Mouse (Mus musculus): ENCODE measurements around the gene Polr2f. TPM values are rescaled to one million over a fixed set of nuclear protein-coding genes. Genes with fewer than 3 reads are reported as not detected.

Polr2f gene
- total and polyA plus RNA-seq, 3 experiments: 423 to 510 TPM; not detected in 1

GRCm38 (mm10) chr15:79199390-79199976, 58.7 kb downstream of the Polr2f start:
- Histone ChIP-seq H3K27me3 (ENCODE audit: control insufficient read depth in 1 of 2, insufficient read depth in 2 of 2, low read length in 2 of 2) (no peaks in the 10 kb centered on the region), H3K36me3 (ENCODE audit: control insufficient read depth in 1 of 2, insufficient read depth in 2 of 2, low read length in 2 of 2) (peaks cover 0 to 2% of the 10 kb centered on the region in 2 experiments; a peak in 2 of 4 replicates)

More at GRCm38 (mm10) chr15:79199390-79199976, 58.7 kb downstream of the Polr2f start:
- TF ChIP-seq POLR2A (IDR thresholded peaks at IDR 0.05; ENCODE audit: control insufficient read depth in 1 of 2, insufficient read depth in 1 of 2, low read depth in 1 of 2, low read length in 2 of 2, poor library complexity in 1 of 2) (peak in 1 of 2 experiments; percentile 57; a peak in 1 of 4 replicates), NRF1 (IDR thresholded peaks at IDR 0.05; ENCODE audit: insufficient read depth, low read depth, low read length, poor library complexity, severe bottlenecking) (peak; percentile 73), RAD21 (IDR thresholded peaks at IDR 0.05; ENCODE audit: low read depth, low read length) (no peak), HCFC1 (IDR thresholded peaks at IDR 0.05; ENCODE audit: low read depth, low read length) (0 out of 2 replicates have a peak, but pooled peaks have one; percentile 17), ETS1 (IDR thresholded peaks at IDR 0.05; ENCODE audit: low read depth, low read length) (no peak), TCF12 (IDR thresholded peaks at IDR 0.05; ENCODE audit: low read depth, low read length) (no peak), GATA1 (IDR thresholded peaks at IDR 0.05; ENCODE audit: low read depth, low read length) (no peak), ZMIZ1 (IDR thresholded peaks at IDR 0.05; ENCODE audit: low read depth, low read length) (no peak)
- Histone ChIP-seq H3K9ac (ENCODE audit: control insufficient read depth, low read depth, low read length, poor library complexity, severe bottlenecking) (peak overlapping the region; percentile 66), H3K4me3 (ENCODE audit: control insufficient read depth in 1 of 2, insufficient read depth in 1 of 2, low read depth in 2 of 2, low read length in 2 of 2) (peak overlapping the region; percentile 64 to 78), H3K9me3 (replicated peaks; ENCODE audit: insufficient read depth, low read length) (no peaks in the 10 kb centered on the region), H3K79me2 (ENCODE audit: control insufficient read depth, insufficient read depth, low read length, poor library complexity) (no peaks in the 10 kb centered on the region), H3K4me1 (ENCODE audit: control insufficient read depth in 1 of 2, insufficient read depth in 2 of 2, low read length in 2 of 2) (peaks cover under 1 to 4% of the 10 kb centered on the region in 2 experiments; a peak in 3 of 4 replicates), H3K27ac (ENCODE audit: control insufficient read depth, low read depth, low read length) (peak overlapping the region; percentile 8; the same call in 1 of the 2 replicates)
- DNase-seq (ENCODE audit: low read depth, low spot score): peak; percentile 84

Other genes with a start within 250 kb of the Polr2f start
- 0.27 TPM in 1 of 2 replicates, not detected in the other for gene Gm49510, start 241.3 kb upstream of the Polr2f start, total RNA-seq (2012; rRNA removed)
- gene Gm49510, start 241.3 kb upstream of the Polr2f start, polyA plus RNA-seq (2012; ENCODE audit: insufficient read depth in 1 of 2, insufficient read length in 2 of 2, low read depth in 1 of 2, low replicate concordance in 2 of 2, missing spikeins in 1 of 2): under 1 TPM in 1 of 2 experiments, not detected in 1; 0.17 TPM
- gene Sh3bp1, start 241.2 kb upstream of the Polr2f start, total RNA-seq (2012; rRNA removed): 17.1 and 21.0 TPM in 2 replicates
- gene Sh3bp1, start 241.2 kb upstream of the Polr2f start, polyA plus RNA-seq (2012; ENCODE audit: insufficient read depth in 1 of 2, insufficient read length in 2 of 2, low read depth in 1 of 2, low replicate concordance in 2 of 2, missing spikeins in 1 of 2): 10 to 100 TPM in 1 of 2 experiments, not detected in 1; 80.2 TPM
- 16.7 and 21.5 TPM in 2 replicates for gene Pdxp, start 227.1 kb upstream of the Polr2f start, total RNA-seq (2012; rRNA removed)
- gene Pdxp, start 227.1 kb upstream of the Polr2f start, polyA plus RNA-seq (2012; ENCODE audit: insufficient read depth in 1 of 2, insufficient read length in 2 of 2, low read depth in 1 of 2, low replicate concordance in 2 of 2, missing spikeins in 1 of 2): 10 to 100 TPM in 1 of 2 experiments, not detected in 1; 25.4 TPM
- 974 and 1,054 TPM in 2 replicates for gene Lgals1, start 214.3 kb upstream of the Polr2f start, total RNA-seq (2012; rRNA removed)
- 1,000 to 10,000 TPM in 1 of 2 experiments, 100 to 1,000 TPM in 1; 646 to 1,010 TPM for gene Lgals1, start 214.3 kb upstream of the Polr2f start, polyA plus RNA-seq (2012; ENCODE audit: insufficient read depth in 1 of 2, insufficient read length in 2 of 2, low read depth in 1 of 2, low replicate concordance in 2 of 2, missing spikeins in 1 of 2)
- gene Nol12, start 206.1 kb upstream of the Polr2f start, total RNA-seq (2012; rRNA removed): 39.0 and 40.8 TPM in 2 replicates
- gene Nol12, start 206.1 kb upstream of the Polr2f start, polyA plus RNA-seq (2012; ENCODE audit: insufficient read depth in 1 of 2, insufficient read length in 2 of 2, low read depth in 1 of 2, low replicate concordance in 2 of 2, missing spikeins in 1 of 2): 100 to 1,000 TPM in 1 of 2 experiments, not detected in 1; 127 TPM
- 18.4 and 21.3 TPM in 2 replicates for gene Triobp, start 193.3 kb upstream of the Polr2f start, total RNA-seq (2012; rRNA removed)
- 10 to 100 TPM in 1 of 2 experiments, not detected in 1; 31.3 TPM for gene Triobp, start 193.3 kb upstream of the Polr2f start, polyA plus RNA-seq (2012; ENCODE audit: insufficient read depth in 1 of 2, insufficient read length in 2 of 2, low read depth in 1 of 2, low replicate concordance in 2 of 2, missing spikeins in 1 of 2)
- gene H1f0, start 112.6 kb upstream of the Polr2f start, total RNA-seq (2012; rRNA removed): 28.2 and 33.5 TPM in 2 replicates
- 100 to 1,000 TPM in 1 of 2 experiments, 10 to 100 TPM in 1; 46.8 to 213 TPM for gene H1f0, start 112.6 kb upstream of the Polr2f start, polyA plus RNA-seq (2012; ENCODE audit: insufficient read depth in 1 of 2, insufficient read length in 2 of 2, low read depth in 1 of 2, low replicate concordance in 2 of 2, missing spikeins in 1 of 2)
- 2.5 and 2.6 TPM in 2 replicates for gene Galr3, start 99.1 kb upstream of the Polr2f start, total RNA-seq (2012; rRNA removed)
- 1 to 10 TPM in 1 of 2 experiments, not detected in 1; 4.5 TPM for gene Galr3, start 99.1 kb upstream of the Polr2f start, polyA plus RNA-seq (2012; ENCODE audit: insufficient read depth in 1 of 2, insufficient read length in 2 of 2, low read depth in 1 of 2, low replicate concordance in 2 of 2, missing spikeins in 1 of 2)
- 42.3 and 43.4 TPM in 2 replicates for gene Ankrd54, start 78.1 kb upstream of the Polr2f start, total RNA-seq (2012; rRNA removed)
- gene Ankrd54, start 78.1 kb upstream of the Polr2f start, polyA plus RNA-seq (2012; ENCODE audit: insufficient read depth in 1 of 2, insufficient read length in 2 of 2, low read depth in 1 of 2, low replicate concordance in 2 of 2, missing spikeins in 1 of 2): 10 to 100 TPM in 1 of 2 experiments, not detected in 1; 62.2 TPM
- gene Eif3l, start 65.8 kb upstream of the Polr2f start, total RNA-seq (2012; rRNA removed): 394 and 395 TPM in 2 replicates
- gene Eif3l, start 65.8 kb upstream of the Polr2f start, polyA plus RNA-seq (2012; ENCODE audit: insufficient read depth in 1 of 2, insufficient read length in 2 of 2, low read depth in 1 of 2, low replicate concordance in 2 of 2, missing spikeins in 1 of 2): 100 to 1,000 TPM; 301 to 442 TPM
- gene Micall1, start 32.1 kb upstream of the Polr2f start, total RNA-seq (2012; rRNA removed): 4.1 and 4.8 TPM in 2 replicates
- gene Micall1, start 32.1 kb upstream of the Polr2f start, polyA plus RNA-seq (2012; ENCODE audit: insufficient read depth in 1 of 2, insufficient read length in 2 of 2, low read depth in 1 of 2, low replicate concordance in 2 of 2, missing spikeins in 1 of 2): 10 to 100 TPM in 1 of 2 experiments, not detected in 1; 13.5 TPM
- gene 1700088E04Rik, start 244 bp downstream of the Polr2f start, total RNA-seq (2012; rRNA removed): 4.0 and 4.9 TPM in 2 replicates
- 1 to 10 TPM in 1 of 2 experiments, not detected in 1; 9.3 TPM for gene 1700088E04Rik, start 244 bp downstream of the Polr2f start, polyA plus RNA-seq (2012; ENCODE audit: insufficient read depth in 1 of 2, insufficient read length in 2 of 2, low read depth in 1 of 2, low replicate concordance in 2 of 2, missing spikeins in 1 of 2)
- not detected in 2 replicates for gene Sox10, start 24.2 kb downstream of the Polr2f start, total RNA-seq (2012; rRNA removed)
- not detected for gene Sox10, start 24.2 kb downstream of the Polr2f start, polyA plus RNA-seq (2012; ENCODE audit: insufficient read depth in 1 of 2, insufficient read length in 2 of 2, low read depth in 1 of 2, low replicate concordance in 2 of 2, missing spikeins in 1 of 2)
- 17.6 and 20.8 TPM in 2 replicates for gene Pick1, start 88.2 kb downstream of the Polr2f start, total RNA-seq (2012; rRNA removed)
- gene Pick1, start 88.2 kb downstream of the Polr2f start, polyA plus RNA-seq (2012; ENCODE audit: insufficient read depth in 1 of 2, insufficient read length in 2 of 2, low read depth in 1 of 2, low replicate concordance in 2 of 2, missing spikeins in 1 of 2): 10 to 100 TPM in 1 of 2 experiments, not detected in 1; 24.3 TPM
- 0.12 and 0.16 TPM in 2 replicates for gene Gm49486, start 88.4 kb downstream of the Polr2f start, total RNA-seq (2012; rRNA removed)
- under 1 TPM in 1 of 2 experiments, not detected in 1; 0.46 TPM for gene Gm49486, start 88.4 kb downstream of the Polr2f start, polyA plus RNA-seq (2012; ENCODE audit: insufficient read depth in 1 of 2, insufficient read length in 2 of 2, low read depth in 1 of 2, low replicate concordance in 2 of 2, missing spikeins in 1 of 2)
- gene Slc16a8, start 113.8 kb downstream of the Polr2f start, total RNA-seq (2012; rRNA removed): 0.15 TPM in 1 of 2 replicates, not detected in the other
- under 1 TPM in 1 of 2 experiments, not detected in 1; 0.47 TPM for gene Slc16a8, start 113.8 kb downstream of the Polr2f start, polyA plus RNA-seq (2012; ENCODE audit: insufficient read depth in 1 of 2, insufficient read length in 2 of 2, low read depth in 1 of 2, low replicate concordance in 2 of 2, missing spikeins in 1 of 2)
- gene Baiap2l2, start 144.5 kb downstream of the Polr2f start, total RNA-seq (2012; rRNA removed): 1.1 TPM in 1 of 2 replicates, not detected in the other
- gene Baiap2l2, start 144.5 kb downstream of the Polr2f start, polyA plus RNA-seq (2012; ENCODE audit: insufficient read depth in 1 of 2, insufficient read length in 2 of 2, low read depth in 1 of 2, low replicate concordance in 2 of 2, missing spikeins in 1 of 2): under 1 TPM in 1 of 2 experiments, not detected in 1; 0.60 TPM
- 11.8 and 12.0 TPM in 2 replicates for gene Pla2g6, start 187.4 kb downstream of the Polr2f start, total RNA-seq (2012; rRNA removed)
- 10 to 100 TPM in 1 of 2 experiments, not detected in 1; 24.7 TPM for gene Pla2g6, start 187.4 kb downstream of the Polr2f start, polyA plus RNA-seq (2012; ENCODE audit: insufficient read depth in 1 of 2, insufficient read length in 2 of 2, low read depth in 1 of 2, low replicate concordance in 2 of 2, missing spikeins in 1 of 2)
- gene Maff, start 205.6 kb downstream of the Polr2f start, total RNA-seq (2012; rRNA removed): 3.3 TPM in 2 replicates
- gene Maff, start 205.6 kb downstream of the Polr2f start, polyA plus RNA-seq (2012; ENCODE audit: insufficient read depth in 1 of 2, insufficient read length in 2 of 2, low read depth in 1 of 2, low replicate concordance in 2 of 2, missing spikeins in 1 of 2): 1 to 10 TPM in 1 of 2 experiments, not detected in 1; 5.8 TPM